Mouse (Mus musculus) stomach, postnatal 0 days (tissue): ENCODE measurements around the gene Eif2b2. TPM values are rescaled to one million over a fixed set of nuclear protein-coding genes. Genes with fewer than 3 reads are reported as not detected.

Source experiments
- ATAC-seq: fragments of 200-750 bp; cut with Nextera tagmentation; 2 replicates; pipeline ENCODE4 v1.8.0; 2017; ENCODE audit not compliant: low FRiP score, low TSS enrichment
- DNase-seq: peaks from one replicate; pipeline ENCODE4 v3.0.0-alpha.2; 2016; ENCODE audit warnings: low spot score
- H3K27ac ChIP-seq: fragments of 300-500 bp; sonication (generic); replicated peaks from 2 replicates; pipeline ENCODE4 v1.5.1; 2014; ENCODE audit warnings: mild to moderate bottlenecking, control low read depth
- H3K27me3 ChIP-seq: fragments of 300-500 bp; sonication (generic); 2 replicates; pipeline ENCODE4 v1.6.1; 2014; ENCODE audit warnings: low read length; ENCODE audit not compliant: control insufficient read depth, insufficient read depth
- H3K36me3 ChIP-seq: fragments of 300-500 bp; sonication (generic); 2 replicates; pipeline ENCODE4 v1.6.1; 2014; ENCODE audit warnings: low read length, mixed read lengths; ENCODE audit not compliant: control insufficient read depth, insufficient read depth
- H3K4me1 ChIP-seq: fragments of 300-500 bp; sonication (generic); replicated peaks from 2 replicates; pipeline ENCODE4 v1.6.1; 2014; ENCODE audit warnings: antibody characterized with exemption; ENCODE audit not compliant: control insufficient read depth, insufficient read depth
- H3K4me2 ChIP-seq: fragments of 300-500 bp; sonication (generic); replicated peaks from 2 replicates; pipeline ENCODE4 v1.6.1; 2014; ENCODE audit warnings: low read depth, mild to moderate bottlenecking, control low read depth, moderate library complexity
- H3K4me3 ChIP-seq: fragments of 300-500 bp; sonication (generic); 2 replicates; pipeline ENCODE4 v1.5.1; 2014; ENCODE audit warnings: low read depth, low read length, control low read depth
- H3K9ac ChIP-seq: fragments of 300-500 bp; sonication (generic); 2 replicates; pipeline ENCODE4 v1.6.1; 2014; ENCODE audit warnings: mild to moderate bottlenecking, low read length, control low read depth, mixed read lengths
- H3K9me3 ChIP-seq: fragments of 300-500 bp; sonication (generic); 2 replicates; pipeline ENCODE4 v1.6.1; 2016; ENCODE audit warnings: low read length; ENCODE audit not compliant: control insufficient read depth
- CTCF ChIP-seq: IDR thresholded peaks from 2 replicates; pipeline ENCODE4 v1.5.1; 2016; ENCODE audit warnings: antibody characterized with exemption, low read depth, mild to moderate bottlenecking, moderate library complexity
- EP300 ChIP-seq: optimal IDR thresholded peaks from 2 replicates; pipeline ENCODE3; 2016; ENCODE audit warnings: antibody characterized with exemption
- WGBS: fragments of 180-500 bp; shearing (Covaris S2); extraction: QIAGEN DNeasy Blood & Tissue Kit; methylation state at CpG from one replicate; pipeline ENCODE4 v1.1.7; 2014; 5-methylcytosine and 5-hydroxymethylcytosine counted together
- polyA plus RNA-seq: library from polyadenylated mRNA; unstranded; fragments of >200 nt; fragmentation: Nextera tagmentation; extraction: Ambion mirVana; gene quantifications from 2 replicates; pipeline ENCODE4 v1.2.1, GENCODE M21; 2015

Eif2b2 gene
- polyA plus RNA-seq, 1 experiment from 2014 or later, result 58.7 TPM

DNA sequence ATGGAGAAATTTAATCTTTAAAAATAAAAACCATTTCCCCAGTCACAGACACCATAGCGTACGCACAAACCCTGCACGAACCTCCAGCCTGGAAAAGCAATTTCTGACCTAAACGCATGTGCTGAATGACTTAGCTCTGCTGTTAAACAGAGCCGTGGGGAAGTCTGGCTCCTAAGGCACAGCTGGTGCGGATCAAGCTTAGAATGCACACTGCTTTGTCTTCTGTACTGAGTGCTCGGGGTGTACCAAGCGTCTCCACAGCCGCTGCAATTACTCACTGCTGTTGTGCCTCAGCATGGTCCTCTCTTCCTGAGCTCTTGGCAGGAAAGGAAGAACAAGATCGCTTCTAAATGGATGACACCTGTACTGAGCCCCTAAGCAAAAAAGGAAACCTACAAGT lies 43.2 kb downstream of the Eif2b2 start:
- no peaks in the 10 kb centered on the region for H3K36me3 ChIP-seq
- H3K4me2 ChIP-seq, result no peak overlapping the region
- no peak overlapping the region for H3K4me3 ChIP-seq
- ATAC-seq, result peak; percentile 54; the same call in 1 of the 2 replicates
- H3K27me3 ChIP-seq, result no peaks in the 10 kb centered on the region
- no peak for TF ChIP-seq CTCF
- TF ChIP-seq EP300, result no peak
- DNase-seq, result no peak
- no peak overlapping the region for H3K9ac ChIP-seq
- 29% methylated on average over 10 of the region's 10 CpGs for WGBS
- 0 out of 2 replicates have a peak overlapping the region, but pooled peaks have one; percentile 2 for H3K27ac ChIP-seq
- H3K4me1 ChIP-seq, result no peaks in the 10 kb centered on the region
- H3K9me3 ChIP-seq, result no peaks in the 10 kb centered on the region

DNA sequence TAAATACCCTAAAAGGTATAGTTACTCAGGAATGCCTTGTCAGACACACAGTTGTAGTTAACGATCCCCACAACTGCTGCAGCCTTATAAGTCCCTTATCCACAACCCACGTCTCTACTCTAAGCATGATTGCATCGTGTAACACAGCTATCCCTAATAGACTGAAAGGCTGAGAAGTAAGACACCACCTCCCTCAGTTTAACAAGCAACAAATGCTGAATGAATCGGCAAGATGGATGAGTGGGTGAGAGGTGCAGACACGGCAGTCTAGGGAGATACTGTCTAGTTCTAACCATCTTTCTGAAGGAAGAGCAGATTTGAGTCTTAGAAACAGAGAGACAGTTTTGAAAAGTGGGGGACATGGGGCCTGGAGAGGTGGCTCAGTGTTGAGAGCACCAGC lies 43.9 kb downstream of the Eif2b2 start:
- Histone ChIP-seq H3K4me2 (no peak overlapping the region), H3K9me3 (no peaks in the 10 kb centered on the region), H3K4me1 (no peaks in the 10 kb centered on the region), H3K36me3 (no peaks in the 10 kb centered on the region), H3K4me3 (no peak overlapping the region), H3K27ac (no peak overlapping the region), H3K9ac (no peak overlapping the region), H3K27me3 (no peaks in the 10 kb centered on the region)
- ATAC-seq (no peak), DNase-seq (no peak)
- 66% methylated on average over 5 of the region's 5 CpGs for WGBS
- TF ChIP-seq CTCF, result no peak
- TF ChIP-seq EP300, result no peak

DNA sequence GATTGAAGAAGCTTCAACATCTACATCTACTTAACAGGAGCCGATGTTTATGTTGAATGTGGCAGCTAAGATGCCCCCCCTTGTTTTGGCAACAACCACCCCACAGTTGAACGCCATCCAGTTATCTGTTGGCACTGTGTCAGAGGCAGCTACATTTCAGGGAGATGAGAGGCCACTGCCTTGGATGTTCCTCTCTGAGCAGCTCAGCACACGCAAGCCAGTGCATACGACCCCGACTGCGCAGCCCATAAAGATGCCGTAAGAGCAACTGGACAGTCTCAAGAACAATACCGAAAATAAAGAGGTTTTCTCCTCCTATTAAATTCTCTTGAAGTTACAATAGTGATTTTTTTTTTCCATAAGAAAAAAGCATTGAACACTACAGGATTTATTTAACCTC lies 45.2 kb downstream of the Eif2b2 start:
- 49% methylated on average over 8 of the region's 8 CpGs for WGBS
- H3K9ac ChIP-seq, result no peak overlapping the region
- ATAC-seq, result no peak

DNA sequence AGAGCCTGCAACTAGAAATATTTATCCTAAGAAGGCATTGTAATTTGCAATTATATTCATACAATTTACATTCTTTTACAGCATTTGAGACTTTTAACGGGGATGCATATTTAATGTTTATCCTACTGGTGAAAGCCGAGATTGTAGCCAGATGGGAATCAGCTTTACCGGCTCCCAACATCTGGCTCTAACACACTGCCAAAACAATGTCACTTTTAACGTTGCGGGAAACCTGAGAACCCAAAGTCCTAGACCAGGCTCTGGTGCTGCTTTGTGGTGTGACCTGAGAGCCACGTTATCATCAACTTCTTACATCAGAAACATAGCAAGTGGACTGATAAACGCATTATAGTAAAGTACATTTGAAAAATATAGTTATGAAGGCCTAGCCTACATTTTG lies 45.7 kb downstream of the Eif2b2 start:
- H3K27me3 ChIP-seq, result no peaks in the 10 kb centered on the region
- H3K9ac ChIP-seq, result no peak overlapping the region
- no peaks in the 10 kb centered on the region for H3K4me1 ChIP-seq
- no peak overlapping the region for H3K27ac ChIP-seq
- H3K4me2 ChIP-seq, result no peak overlapping the region
- no peaks in the 10 kb centered on the region for H3K9me3 ChIP-seq
- H3K4me3 ChIP-seq, result no peak overlapping the region
- no peak for DNase-seq
- H3K36me3 ChIP-seq, result no peaks in the 10 kb centered on the region
- ATAC-seq, result no peak
- WGBS, result 42% methylated on average over 7 of the region's 7 CpGs
- TF ChIP-seq CTCF, result no peak
- no peak for TF ChIP-seq EP300

More for the DNA sequence above, 45.2 kb downstream of the Eif2b2 start:
- TF ChIP-seq CTCF, result no peak
- no peak for TF ChIP-seq EP300
- no peak overlapping the region for H3K4me2 ChIP-seq
- DNase-seq, result no peak
- no peak overlapping the region for H3K4me3 ChIP-seq
- H3K36me3 ChIP-seq, result no peaks in the 10 kb centered on the region
- H3K9me3 ChIP-seq, result no peaks in the 10 kb centered on the region
- no peaks in the 10 kb centered on the region for H3K27me3 ChIP-seq
- no peaks in the 10 kb centered on the region for H3K4me1 ChIP-seq
- H3K27ac ChIP-seq, result no peak overlapping the region

DNA sequence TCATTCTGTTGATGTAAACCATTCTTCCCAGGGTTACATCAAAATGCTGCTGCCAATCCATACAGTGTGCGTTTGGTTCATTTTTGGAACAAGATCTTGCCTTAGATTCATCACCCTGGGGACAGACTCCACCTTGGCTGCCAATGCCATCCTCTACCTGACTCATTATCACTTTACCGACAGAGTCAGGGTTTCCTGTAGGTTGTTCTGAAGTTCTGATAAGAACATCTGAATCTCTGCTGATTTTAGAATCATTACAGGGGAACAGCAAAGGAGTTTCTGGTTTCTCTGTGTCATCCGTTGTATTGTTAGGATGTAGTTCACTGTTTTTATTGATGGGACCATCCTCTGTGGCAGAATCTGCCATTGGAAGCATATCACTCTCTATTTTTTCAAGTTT lies 47.0 kb downstream of the Eif2b2 start:
- H3K4me1 ChIP-seq, result no peaks in the 10 kb centered on the region
- ATAC-seq, result no peak
- TF ChIP-seq CTCF (no peak), EP300 (no peak)
- DNase-seq, result no peak
- no peak overlapping the region for H3K27ac ChIP-seq
- no peak overlapping the region for H3K4me2 ChIP-seq
- no peak overlapping the region for H3K4me3 ChIP-seq
- 77% methylated on average over 3 of the region's 3 CpGs for WGBS
- no peak overlapping the region for H3K9ac ChIP-seq
- H3K9me3 ChIP-seq, result no peaks in the 10 kb centered on the region
- no peaks in the 10 kb centered on the region for H3K27me3 ChIP-seq
- no peaks in the 10 kb centered on the region for H3K36me3 ChIP-seq

DNA sequence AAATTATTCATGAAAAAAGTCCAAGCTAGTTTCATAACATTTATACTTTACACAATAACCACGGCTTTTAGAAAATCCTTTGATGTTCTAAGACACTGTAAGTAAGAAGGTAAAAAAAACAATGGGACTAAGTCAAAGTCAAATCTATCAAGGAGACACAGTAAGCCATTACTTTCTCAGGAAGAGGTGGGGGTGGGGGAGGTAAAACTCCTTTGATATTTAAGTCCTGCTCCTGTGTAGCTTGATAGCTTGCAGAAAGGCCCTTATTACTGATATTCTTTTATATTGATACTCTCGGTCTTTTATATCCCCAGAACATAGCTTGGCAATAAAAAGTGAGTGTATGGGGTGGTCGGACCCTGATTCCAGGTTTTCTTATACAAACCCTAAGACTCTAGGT lies 50.5 kb downstream of the Eif2b2 start:
- H3K27me3 ChIP-seq, result no peaks in the 10 kb centered on the region
- no peak for DNase-seq
- H3K4me2 ChIP-seq, result peak overlapping the region; percentile 57
- H3K9ac ChIP-seq, result peak overlapping the region; percentile 50
- no peaks in the 10 kb centered on the region for H3K36me3 ChIP-seq
- H3K4me3 ChIP-seq, result peak overlapping the region; percentile 47
- WGBS, result 47% methylated on average over 3 of the region's 3 CpGs
- peak overlapping the region; percentile 13; the same call in 1 of the 2 replicates for H3K27ac ChIP-seq
- TF ChIP-seq CTCF (no peak), EP300 (no peak)
- no peaks in the 10 kb centered on the region for H3K9me3 ChIP-seq
- ATAC-seq, result no peak
- 0 out of 2 replicates have a peak, but pooled peaks cover 3% of the 10 kb centered on the region for H3K4me1 ChIP-seq
